9 mouse cellular contexts compared by ENCODE assay signal in the genomic region with DNA sequence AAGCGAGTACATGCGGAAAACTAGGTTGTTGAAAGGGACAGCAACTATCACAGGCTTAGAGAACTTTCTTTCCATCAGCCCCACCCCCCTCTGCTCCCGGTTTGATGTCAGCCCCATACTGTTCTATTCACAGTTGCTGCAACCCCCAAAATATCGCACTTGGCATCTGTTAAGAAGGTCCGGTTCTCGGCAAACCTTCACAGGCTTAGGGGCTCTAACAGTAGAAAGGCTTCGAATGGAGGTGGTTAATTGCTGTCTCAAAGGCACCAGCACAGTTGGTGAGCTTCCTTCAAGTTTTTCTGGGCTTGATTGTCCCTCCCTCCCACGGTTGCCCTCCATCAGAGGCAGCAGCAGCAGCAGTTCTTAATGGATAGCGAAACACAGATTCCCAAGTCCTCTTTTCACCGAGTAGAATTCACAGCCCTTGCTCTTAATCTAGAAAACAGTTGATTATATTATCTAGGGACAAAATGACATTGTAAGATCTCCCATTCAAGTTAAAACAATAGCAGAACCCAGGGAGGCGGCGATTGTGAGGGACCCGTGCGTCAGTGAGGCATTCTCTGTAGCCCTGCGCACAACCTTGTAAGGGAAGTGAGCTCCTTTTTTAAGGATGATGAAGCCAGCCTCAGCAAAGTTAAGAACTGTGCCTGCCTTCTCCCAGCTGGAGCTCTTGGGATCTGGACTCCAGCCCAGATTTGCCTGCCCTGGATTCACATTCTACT.
DNase-seq lines count a peak whose midpoint lies in the region; ATAC-seq and TF ChIP-seq lines count a peak whose summit lies in the region.
"Had no signal": no experiment of that assay in that cellular context is flagged by ENCODE, and none has a peak within 500 bp of the region (broad histone marks: within the 10 kb centered on the region; RNA-seq: fewer than 3 reads in every experiment).

No protein-coding gene starts in this region.

- no peaks in the 10 kb centered on the region for H3K27me3 ChIP-seq in thymus, adult 2 months (ENCODE audit: control insufficient read depth, insufficient read depth, low read length)
- H3K27me3 ChIP-seq in forebrain, embryonic 10.5 days (ENCODE audit: poor library complexity, severe bottlenecking), result no peaks in the 10 kb centered on the region
- no peaks in the 10 kb centered on the region for H3K27me3 ChIP-seq in liver, embryonic 16.5 days (ENCODE audit: control insufficient read depth, insufficient read depth, low read depth, low read length)

- TF ChIP-seq POLR2A in thymus, adult 2 months (IDR thresholded peaks at IDR 0.05; ENCODE audit: control insufficient read depth, extremely low read depth, insufficient read depth, low read length, poor library complexity), result no peak

- H3K27ac ChIP-seq in thymus, adult 2 months (ENCODE audit: control insufficient read depth, insufficient read depth, low read length), result no peak overlapping the region
- peak overlapping the region; percentile 87 for H3K27ac ChIP-seq in forebrain, embryonic 10.5 days
- no peak overlapping the region for H3K27ac ChIP-seq in liver, embryonic 16.5 days (ENCODE audit: low read length)

- no peak for TF ChIP-seq CTCF in thymus, adult 2 months (IDR thresholded peaks at IDR 0.05; ENCODE audit: borderline replicate concordance, control insufficient read depth, extremely low read depth, insufficient read depth, low read length, poor library complexity)

- H3K9ac ChIP-seq in liver, embryonic 16.5 days (ENCODE audit: low read depth, low read length), result no peak overlapping the region

- intact Hi-C loops in heart, postnatal 25 days (cut with DNase I), result no loop called here

- ATAC-seq in liver, embryonic 16.5 days (ENCODE audit: low read depth), result no peak

- WGBS in thymus, adult 2 months, result 46% methylated on average over 15 of the region's 15 CpGs
- WGBS in forebrain, embryonic 10.5 days, result 3% methylated on average over 15 of the region's 15 CpGs
- WGBS in liver, embryonic 16.5 days (ENCODE audit: insufficient replicate concordance), result 11% methylated on average over 15 of the region's 15 CpGs

- peak overlapping the region; percentile 34; the same call in 1 of the 2 replicates for H3K4me2 ChIP-seq in liver, embryonic 16.5 days (ENCODE audit: low read depth, low read length)

- peaks cover 33% of the 10 kb centered on the region for H3K4me1 ChIP-seq in thymus, adult 2 months (replicated peaks; ENCODE audit: control insufficient read depth, insufficient read depth, low read length)
- peaks cover 62% of the 10 kb centered on the region for H3K4me1 ChIP-seq in forebrain, embryonic 10.5 days
- H3K4me1 ChIP-seq in liver, embryonic 16.5 days (ENCODE audit: control insufficient read depth, low read depth, low read length), result peaks cover 17% of the 10 kb centered on the region

- H3K9me3 ChIP-seq in forebrain, embryonic 10.5 days, result no peaks in the 10 kb centered on the region
- no peaks in the 10 kb centered on the region for H3K9me3 ChIP-seq in liver, embryonic 16.5 days (replicated peaks; ENCODE audit: control insufficient read depth, low read length)
- H3K9me3 ChIP-seq: G1E had no signal

- DNase-seq in thymus, postnatal 14 days, result peak; percentile 19
- no peak for DNase-seq in thymus, adult 2 months
- DNase-seq in forebrain, embryonic 10.5 days (ENCODE audit: extremely low spot score, low spot score), result peak; percentile 75
- peak; percentile 26 for DNase-seq in heart, postnatal 25 days (ENCODE audit: low spot score)
- peak; percentile 43 to 81 for DNase-seq in layer of hippocampus, adult 18-20 months (ENCODE audit: low spot score in 2 of 2)
- DNase-seq in retina, postnatal 1 day, result peak; percentile 65
- no peak for DNase-seq in urinary bladder, adult 2 months (ENCODE audit: low spot score)

- no peaks in the 10 kb centered on the region for H3K36me3 ChIP-seq in thymus, adult 2 months (ENCODE audit: control insufficient read depth, insufficient read depth, low read length)
- no peaks in the 10 kb centered on the region for H3K36me3 ChIP-seq in forebrain, embryonic 10.5 days (replicated peaks)
- H3K36me3 ChIP-seq in liver, embryonic 16.5 days (ENCODE audit: control insufficient read depth, insufficient read depth), result no peaks in the 10 kb centered on the region

- H3K4me3 ChIP-seq in thymus, adult 2 months (ENCODE audit: control insufficient read depth, insufficient read depth, low read length), result no peak overlapping the region
- H3K4me3 ChIP-seq in forebrain, embryonic 10.5 days, result peak overlapping the region; percentile 39
- H3K4me3 ChIP-seq in liver, embryonic 16.5 days (ENCODE audit: low read depth, low read length), result no peak overlapping the region

Comparison
In these comparisons a context has a peak if more than half of its experiments do, and no peak if none do; other contexts are left out.
1. DNase-seq: peak in thymus, postnatal 14 days (single experiment), forebrain, embryonic 10.5 days (single experiment), heart, postnatal 25 days (single experiment), layer of hippocampus, adult 18-20 months (2 of 2) and retina, postnatal 1 day (single experiment); none in thymus, adult 2 months (single experiment) and urinary bladder, adult 2 months (single experiment).